Mouse (Mus musculus) liver, adult 2 months (tissue): ENCODE data around the gene Lrrc36.

Source experiments
- CTCF ChIP-seq: fragments of 200-500 bp; IDR thresholded peaks from 2 replicates; pipeline ENCODE4 v1.5.1; 2011; ENCODE audit warnings: low read depth, low read length, control low read depth
- POLR2A ChIP-seq: fragments of 200-500 bp; IDR thresholded peaks from 2 replicates; pipeline ENCODE4 v1.6.1; 2011; ENCODE audit warnings: low read length, control low read depth; ENCODE audit not compliant: insufficient read depth; ENCODE audit errors: extremely low read depth

DNA sequence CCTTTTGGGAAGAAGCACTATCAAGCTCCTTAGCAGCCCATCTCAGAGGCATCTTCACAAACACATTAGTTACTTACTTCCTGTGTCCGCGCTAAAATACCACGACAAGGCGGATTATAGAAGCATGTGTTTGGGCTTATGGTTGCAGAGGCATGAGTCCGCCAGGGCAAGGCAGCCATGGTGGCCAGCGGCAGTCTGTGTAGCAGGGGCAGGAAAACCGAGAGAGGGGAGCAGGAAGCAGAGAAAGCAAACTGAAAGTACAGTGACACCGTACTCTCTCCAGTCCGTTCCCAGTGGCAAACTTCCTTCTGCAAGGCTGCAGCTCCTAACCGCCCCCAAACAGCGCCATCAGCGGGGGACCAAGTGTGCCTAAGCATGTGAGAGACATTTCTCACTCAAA, 86.4 kb downstream of the Lrrc36 start:
- no peak for TF ChIP-seq POLR2A
- TF ChIP-seq CTCF = no peak
